Mouse (Mus musculus) forebrain, embryonic 16.5 days (tissue): Measurements from ENCODE around the gene Cxcr4. TPM values are rescaled to one million over a fixed set of nuclear protein-coding genes. Genes with fewer than 3 reads are reported as not detected.

Experiments
- ATAC-seq: fragments of 200-750 bp; cut with Nextera tagmentation; 2 replicates; pipeline ENCODE4 v1.8.0; 2017; ENCODE audit warnings: mild to moderate bottlenecking, moderate library complexity
- H3K27ac ChIP-seq: fragments of 300-500 bp; sonication (generic); 2 replicates; pipeline ENCODE4 v1.5.1; 2014; ENCODE audit warnings: low read length, control low read depth
- H3K27me3 ChIP-seq: fragments of 300-500 bp; sonication (generic); replicated peaks from 2 replicates; pipeline ENCODE4 v1.6.1; 2014; ENCODE audit warnings: low read length; ENCODE audit not compliant: control insufficient read depth, insufficient read depth
- H3K36me3 ChIP-seq: fragments of 300-500 bp; sonication (generic); 2 replicates; pipeline ENCODE4 v1.6.1; 2014; ENCODE audit not compliant: control insufficient read depth, insufficient read depth
- H3K4me1 ChIP-seq: fragments of 300-500 bp; sonication (generic); replicated peaks from 2 replicates; pipeline ENCODE4 v1.6.1; 2014; ENCODE audit warnings: low read length; ENCODE audit not compliant: control insufficient read depth, insufficient read depth
- H3K4me2 ChIP-seq: fragments of 300-500 bp; sonication (generic); 2 replicates; pipeline ENCODE4 v1.6.1; 2014; ENCODE audit warnings: mild to moderate bottlenecking, low read length, control low read depth
- H3K4me3 ChIP-seq: fragments of 300-500 bp; sonication (generic); replicated peaks from 2 replicates; pipeline ENCODE4 v1.5.1; 2014; ENCODE audit warnings: mild to moderate bottlenecking, low read length, control low read depth
- H3K9ac ChIP-seq: fragments of 300-500 bp; sonication (generic); replicated peaks from 2 replicates; pipeline ENCODE4 v1.6.1; 2014; ENCODE audit warnings: low read depth, low read length, control low read depth
- H3K9me3 ChIP-seq: fragments of 300-500 bp; sonication (generic); 2 replicates; pipeline ENCODE4 v1.6.1; 2016; ENCODE audit warnings: low read length; ENCODE audit not compliant: control insufficient read depth
- WGBS: fragments of 180-500 bp; shearing (Covaris S2); extraction: QIAGEN DNeasy Blood & Tissue Kit; methylation state at CpG from one replicate; pipeline ENCODE4 v1.1.7; 2014; 5-methylcytosine and 5-hydroxymethylcytosine counted together
- polyA plus RNA-seq: library from polyadenylated mRNA; unstranded; fragments of >200 nt; fragmentation: Nextera tagmentation; extraction: Ambion mirVana; gene quantifications from 2 replicates; pipeline ENCODE4 v1.2.1, GENCODE M21; 2015

Cxcr4 gene
- polyA plus RNA-seq, 1 experiment from 2014 or later, result 11.3 TPM

DNA sequence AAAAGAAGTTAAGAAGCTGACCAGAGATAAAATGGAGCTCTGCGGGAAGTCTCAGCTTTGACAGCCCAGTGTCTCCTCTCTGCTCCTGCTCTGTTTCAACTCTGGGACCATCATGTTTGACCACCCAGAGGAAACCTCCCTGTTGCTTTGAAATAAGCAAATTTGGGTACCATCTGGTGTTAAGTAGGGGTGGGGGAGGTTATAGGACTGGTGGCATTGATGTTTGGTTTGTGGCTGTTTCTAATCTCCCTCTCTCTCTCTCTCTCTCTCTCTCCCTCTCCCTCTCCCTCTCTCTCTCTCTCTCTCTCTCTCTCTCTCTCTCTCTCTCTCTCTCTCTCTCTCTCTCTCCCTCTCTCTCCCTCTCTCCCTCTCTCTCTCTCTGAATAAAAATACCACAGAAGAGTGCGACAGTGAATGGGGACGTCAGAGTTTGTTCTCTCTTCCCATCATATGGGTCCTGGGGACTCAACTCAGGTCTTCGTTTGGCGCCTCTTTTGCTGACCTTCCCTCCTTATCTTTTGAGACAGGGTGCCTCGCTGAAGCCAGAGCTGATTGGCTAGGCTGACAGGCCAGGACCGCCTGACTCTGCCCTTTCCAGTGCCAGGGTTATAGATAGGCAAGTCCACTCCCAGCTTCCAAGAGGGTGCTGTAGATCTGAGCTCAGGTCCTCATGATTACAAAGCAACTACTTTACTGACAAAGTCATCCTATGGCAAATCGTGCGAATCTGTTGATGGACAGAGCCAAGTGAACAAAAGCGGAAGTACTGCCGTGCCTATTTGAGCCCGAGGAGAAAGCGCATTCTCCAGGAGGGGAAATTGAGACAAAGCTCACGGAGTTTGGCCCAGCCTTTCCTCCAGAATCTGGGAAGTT, 31.4 kb downstream of the Cxcr4 start:
- Histone ChIP-seq H3K27me3 (no peaks in the 10 kb centered on the region), H3K36me3 (no peaks in the 10 kb centered on the region), H3K4me3 (no peak overlapping the region), H3K27ac (no peak overlapping the region), H3K9me3 (no peaks in the 10 kb centered on the region), H3K4me2 (no peak overlapping the region), H3K4me1 (peaks cover 11% of the 10 kb centered on the region), H3K9ac (no peak overlapping the region)
- ATAC-seq, result peak; percentile 29; the same call in 1 of the 2 replicates
- 67% methylated on average over 14 of the region's 14 CpGs for WGBS

GRCm38 (mm10) chr1:128557953-128558352, 34.1 kb downstream of the Cxcr4 start:
- no peak overlapping the region for H3K4me3 ChIP-seq
- no peaks in the 10 kb centered on the region for H3K9me3 ChIP-seq
- no peak overlapping the region for H3K27ac ChIP-seq
- peaks cover 11% of the 10 kb centered on the region for H3K4me1 ChIP-seq
- no peak overlapping the region for H3K9ac ChIP-seq
- H3K36me3 ChIP-seq, result no peaks in the 10 kb centered on the region
- H3K27me3 ChIP-seq, result no peaks in the 10 kb centered on the region
- H3K4me2 ChIP-seq, result no peak overlapping the region
- 80% methylated on average over 4 of the region's 4 CpGs for WGBS
- no peak for ATAC-seq

GRCm38 (mm10) chr1:128552545-128552944, 39.5 kb downstream of the Cxcr4 start:
- ATAC-seq, result no peak
- no peak overlapping the region for H3K4me2 ChIP-seq
- no peaks in the 10 kb centered on the region for H3K36me3 ChIP-seq
- H3K27me3 ChIP-seq, result no peaks in the 10 kb centered on the region
- H3K9ac ChIP-seq, result no peak overlapping the region
- no peak overlapping the region for H3K27ac ChIP-seq
- no peak overlapping the region for H3K4me3 ChIP-seq
- no peaks in the 10 kb centered on the region for H3K9me3 ChIP-seq
- 0 out of 2 replicates have a peak, but pooled peaks cover 2% of the 10 kb centered on the region for H3K4me1 ChIP-seq

GRCm38 (mm10) chr1:128551743-128552397, 40.2 kb downstream of the Cxcr4 start:
- Histone ChIP-seq H3K4me1 (0 out of 2 replicates have a peak, but pooled peaks cover 2% of the 10 kb centered on the region), H3K4me2 (no peak overlapping the region), H3K4me3 (no peak overlapping the region), H3K27ac (no peak overlapping the region), H3K9me3 (no peaks in the 10 kb centered on the region), H3K36me3 (no peaks in the 10 kb centered on the region), H3K27me3 (no peaks in the 10 kb centered on the region), H3K9ac (no peak overlapping the region)
- ATAC-seq, result peak; percentile 69; the same call in 1 of the 2 replicates
- 13% methylated on average over 8 of the region's 8 CpGs for WGBS

DNA sequence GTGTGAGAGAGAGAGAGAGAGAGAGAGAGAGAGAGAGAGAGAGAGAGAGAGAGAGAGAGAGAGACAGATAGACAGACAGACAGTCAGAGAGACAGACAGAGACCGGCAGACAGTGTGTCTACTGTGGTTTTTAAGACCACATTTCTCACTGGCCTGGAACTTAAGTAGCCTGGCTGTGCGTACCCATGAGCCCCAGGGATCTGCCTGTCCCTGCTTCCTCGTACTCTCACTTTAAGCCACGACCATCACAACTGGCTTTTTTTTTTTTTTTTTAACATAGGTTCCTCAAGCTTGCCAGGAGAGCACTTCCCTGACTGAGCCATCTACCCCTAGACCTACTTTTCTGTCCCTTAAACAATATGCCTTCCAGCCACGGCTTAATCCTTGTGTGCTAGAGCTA, 42.7 kb downstream of the Cxcr4 start:
- no peaks in the 10 kb centered on the region for H3K9me3 ChIP-seq
- peaks cover 8% of the 10 kb centered on the region; the same call in 1 of the 2 replicates for H3K4me1 ChIP-seq
- no peaks in the 10 kb centered on the region for H3K27me3 ChIP-seq
- H3K27ac ChIP-seq, result no peak overlapping the region
- H3K4me2 ChIP-seq, result no peak overlapping the region
- ATAC-seq, result no peak
- 76% methylated on average over 5 of the region's 5 CpGs for WGBS
- H3K36me3 ChIP-seq, result no peaks in the 10 kb centered on the region
- H3K9ac ChIP-seq, result no peak overlapping the region
- H3K4me3 ChIP-seq, result no peak overlapping the region

- H3K27ac ChIP-seq, result no peak overlapping the region
- H3K9ac ChIP-seq, result no peak overlapping the region
- no peak overlapping the region for H3K4me2 ChIP-seq
- no peak overlapping the region for H3K4me3 ChIP-seq
- WGBS, result 81% methylated on average over 3 of the region's 3 CpGs
- no peaks in the 10 kb centered on the region for H3K9me3 ChIP-seq
- H3K4me1 ChIP-seq, result peaks cover 8% of the 10 kb centered on the region; the same call in 1 of the 2 replicates
- no peak for ATAC-seq
- no peaks in the 10 kb centered on the region for H3K27me3 ChIP-seq
- no peaks in the 10 kb centered on the region for H3K36me3 ChIP-seq
Observed at GRCm38 (mm10) chr1:128549007-128549406, 43.1 kb downstream of the Cxcr4 start.

DNA sequence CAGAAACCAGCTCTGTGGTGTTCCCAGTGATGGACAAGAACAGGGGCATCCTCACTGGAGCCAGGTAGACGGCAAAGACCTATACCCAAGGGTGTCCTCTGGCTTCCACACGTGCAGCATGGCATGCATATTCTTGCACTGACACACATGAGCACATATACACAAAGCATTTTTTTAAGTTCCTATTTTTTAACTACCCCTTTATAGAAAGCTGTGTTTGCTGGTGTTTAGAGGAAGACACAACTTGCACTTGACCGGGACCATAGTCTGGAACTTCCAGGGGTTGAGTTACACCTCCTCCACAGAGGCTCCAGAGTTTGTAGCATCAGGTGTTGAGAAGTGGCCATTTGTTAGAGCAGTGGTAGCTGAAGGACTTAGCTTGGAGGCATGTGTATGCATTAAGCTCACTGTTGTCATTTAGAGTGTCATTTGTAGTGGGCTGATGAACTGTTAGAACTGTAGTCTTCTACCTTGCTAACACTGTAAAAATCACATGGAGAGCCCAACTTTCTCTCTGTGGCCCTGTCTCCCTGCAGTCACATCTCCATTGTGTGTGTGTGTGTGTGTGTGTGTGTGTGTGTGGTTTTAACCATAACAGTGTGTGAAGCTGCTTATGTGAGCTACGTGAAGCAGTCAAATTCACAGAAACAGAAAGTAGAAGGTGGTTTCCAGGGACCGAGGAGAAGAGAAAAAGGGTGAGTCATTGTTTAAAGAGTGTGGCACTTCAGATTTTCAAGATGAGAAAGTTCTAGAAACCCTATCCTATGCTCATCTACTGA, 43.7 kb downstream of the Cxcr4 start:
- 86% methylated on average over 5 of the region's 5 CpGs for WGBS
- H3K36me3 ChIP-seq, result no peaks in the 10 kb centered on the region
- no peak for ATAC-seq
- H3K27me3 ChIP-seq, result no peaks in the 10 kb centered on the region
- H3K9me3 ChIP-seq, result no peaks in the 10 kb centered on the region
- H3K4me2 ChIP-seq, result no peak overlapping the region
- no peak overlapping the region for H3K27ac ChIP-seq
- H3K9ac ChIP-seq, result no peak overlapping the region
- H3K4me1 ChIP-seq, result peaks cover 8% of the 10 kb centered on the region; the same call in 1 of the 2 replicates
- no peak overlapping the region for H3K4me3 ChIP-seq

GRCm38 (mm10) chr1:128545672-128546071, 46.4 kb downstream of the Cxcr4 start:
- Histone ChIP-seq H3K4me3 (no peak overlapping the region), H3K36me3 (no peaks in the 10 kb centered on the region), H3K4me1 (peaks cover 5% of the 10 kb centered on the region; the same call in 1 of the 2 replicates), H3K9ac (no peak overlapping the region), H3K4me2 (no peak overlapping the region), H3K27me3 (no peaks in the 10 kb centered on the region), H3K9me3 (no peaks in the 10 kb centered on the region), H3K27ac (0 out of 2 replicates have a peak overlapping the region, but pooled peaks have one; percentile 0)
- WGBS, result 44% methylated on average over 6 of the region's 6 CpGs
- ATAC-seq, result peak; percentile 86

- Histone ChIP-seq H3K27ac (no peak overlapping the region), H3K9ac (no peak overlapping the region), H3K4me2 (no peak overlapping the region), H3K9me3 (no peaks in the 10 kb centered on the region), H3K4me1 (peaks cover 5% of the 10 kb centered on the region; the same call in 1 of the 2 replicates), H3K36me3 (no peaks in the 10 kb centered on the region), H3K4me3 (no peak overlapping the region), H3K27me3 (no peaks in the 10 kb centered on the region)
- WGBS, result 89% methylated on average over 2 of the region's 2 CpGs
- ATAC-seq, result no peak
Observed at GRCm38 (mm10) chr1:128543137-128543536, 49.0 kb downstream of the Cxcr4 start.
